Mouse (Mus musculus) lung, embryonic 14.5 days (tissue): ENCODE data around the gene Hivep3. TPM values are rescaled to one million over a fixed set of nuclear protein-coding genes. Genes with fewer than 3 reads are reported as not detected.

Experiments
- ATAC-seq: fragments of 200-750 bp; cut with Nextera tagmentation; 2 replicates; pipeline ENCODE4 v1.8.0; 2017; ENCODE audit warnings: mild to moderate bottlenecking, moderate TSS enrichment, moderate library complexity; ENCODE audit not compliant: insufficient read depth
- DNase-seq: peaks from one replicate; pipeline ENCODE4 v3.0.0-alpha.2; 2015
- H3K27ac ChIP-seq: fragments of 300-500 bp; sonication (generic); 2 replicates; pipeline ENCODE4 v1.5.1; 2014; ENCODE audit warnings: low read depth, mild to moderate bottlenecking, moderate library complexity
- H3K27me3 ChIP-seq: fragments of 300-500 bp; sonication (generic); 2 replicates; pipeline ENCODE4 v1.6.1; 2014; ENCODE audit warnings: low read length, control low read depth; ENCODE audit not compliant: insufficient read depth
- H3K36me3 ChIP-seq: fragments of 300-500 bp; sonication (generic); 2 replicates; pipeline ENCODE4 v1.6.1; 2014; ENCODE audit warnings: control low read depth; ENCODE audit not compliant: insufficient read depth
- H3K4me1 ChIP-seq: fragments of 300-500 bp; sonication (generic); 2 replicates; pipeline ENCODE4 v1.6.1; 2014; ENCODE audit warnings: antibody characterized with exemption, control low read depth; ENCODE audit not compliant: insufficient read depth
- H3K4me2 ChIP-seq: fragments of 300-500 bp; sonication (generic); 2 replicates; pipeline ENCODE4 v1.6.1; 2014; ENCODE audit warnings: mild to moderate bottlenecking
- H3K4me3 ChIP-seq: fragments of 300-500 bp; sonication (generic); 2 replicates; pipeline ENCODE4 v1.5.1; 2014; ENCODE audit warnings: low read depth, low read length
- H3K9ac ChIP-seq: fragments of 300-500 bp; sonication (generic); 2 replicates; pipeline ENCODE4 v1.6.1; 2014
- H3K9me3 ChIP-seq: fragments of 300-500 bp; sonication (generic); 2 replicates; pipeline ENCODE4 v1.6.1; 2016; ENCODE audit warnings: low read depth, low read length, control low read depth
- CTCF ChIP-seq: IDR thresholded peaks from 2 replicates; pipeline ENCODE4 v1.5.1; 2016; ENCODE audit warnings: antibody characterized with exemption, low read depth
- WGBS: fragments of 180-500 bp; shearing (Covaris S2); extraction: QIAGEN DNeasy Blood & Tissue Kit; methylation state at CpG from one replicate; pipeline ENCODE4 v1.1.7; 2014; 5-methylcytosine and 5-hydroxymethylcytosine counted together
- polyA plus RNA-seq: library from polyadenylated mRNA; unstranded; fragments of >200 nt; fragmentation: Nextera tagmentation; extraction: Ambion mirVana; gene quantifications from 2 replicates; pipeline ENCODE4 v1.2.1, GENCODE M21; 2014

The Hivep3 gene
- polyA plus RNA-seq, 1 experiment from 2014 or later: 22.0 TPM

GRCm38 (mm10) chr4:119710208-119710607, 23.4 kb upstream of the Hivep3 start:
- H3K9ac ChIP-seq: no peak overlapping the region
- H3K36me3 ChIP-seq: no peaks in the 10 kb centered on the region
- no peaks in the 10 kb centered on the region for H3K27me3 ChIP-seq
- DNase-seq (no peak), ATAC-seq (no peak)
- H3K9me3 ChIP-seq: no peaks in the 10 kb centered on the region
- H3K4me2 ChIP-seq: no peak overlapping the region
- 58% methylated on average over 4 of the region's 4 CpGs for WGBS
- no peak for TF ChIP-seq CTCF
- no peaks in the 10 kb centered on the region for H3K4me1 ChIP-seq
- H3K4me3 ChIP-seq: no peak overlapping the region
- H3K27ac ChIP-seq: no peak overlapping the region

GRCm38 (mm10) chr4:119717443-119717842, 16.1 kb upstream of the Hivep3 start:
- Histone ChIP-seq H3K9ac (no peak overlapping the region), H3K4me3 (no peak overlapping the region), H3K9me3 (no peaks in the 10 kb centered on the region), H3K27ac (no peak overlapping the region), H3K4me2 (no peak overlapping the region), H3K27me3 (no peaks in the 10 kb centered on the region), H3K36me3 (no peaks in the 10 kb centered on the region), H3K4me1 (no peaks in the 10 kb centered on the region)
- ATAC-seq (no peak), DNase-seq (no peak)
- TF ChIP-seq CTCF: no peak
- WGBS: 79% methylated on average over 11 of the region's 11 CpGs

GRCm38 (mm10) chr4:119721531-119721930, 12.1 kb upstream of the Hivep3 start:
- no peak overlapping the region for H3K9ac ChIP-seq
- H3K27me3 ChIP-seq: no peaks in the 10 kb centered on the region
- no peak for ATAC-seq
- H3K4me3 ChIP-seq: no peak overlapping the region
- no peaks in the 10 kb centered on the region for H3K9me3 ChIP-seq
- 60% methylated on average over 3 of the region's 3 CpGs for WGBS
- DNase-seq: no peak
- H3K4me2 ChIP-seq: no peak overlapping the region
- H3K27ac ChIP-seq: no peak overlapping the region
- H3K4me1 ChIP-seq: no peaks in the 10 kb centered on the region
- H3K36me3 ChIP-seq: no peaks in the 10 kb centered on the region
- TF ChIP-seq CTCF: no peak

- Histone ChIP-seq H3K27me3 (no peaks in the 10 kb centered on the region), H3K36me3 (no peaks in the 10 kb centered on the region), H3K4me2 (no peak overlapping the region), H3K9me3 (no peaks in the 10 kb centered on the region), H3K4me3 (no peak overlapping the region), H3K27ac (no peak overlapping the region), H3K4me1 (no peaks in the 10 kb centered on the region), H3K9ac (no peak overlapping the region)
- 37% methylated on average over 5 of the region's 5 CpGs for WGBS
- no peak for TF ChIP-seq CTCF
- DNase-seq (no peak), ATAC-seq (no peak)
Observed at GRCm38 (mm10) chr4:119726074-119726473, 7.5 kb upstream of the Hivep3 start.

- DNase-seq: no peak
- no peak for TF ChIP-seq CTCF
Observed at GRCm38 (mm10) chr4:119727871-119728270, 5.7 kb upstream of the Hivep3 start.

GRCm38 (mm10) chr4:119733942-119734341, 358 bp downstream of the Hivep3 start:
- H3K27ac ChIP-seq: no peak overlapping the region
- TF ChIP-seq CTCF: no peak
- WGBS: 1% methylated on average over 44 of the region's 44 CpGs
- H3K27me3 ChIP-seq: no peaks in the 10 kb centered on the region; the same call in 1 of the 2 replicates
- DNase-seq: peak; percentile 59
- ATAC-seq: peak; percentile 57
- peak overlapping the region; percentile 84 for H3K4me3 ChIP-seq
- peak overlapping the region; percentile 57 for H3K9ac ChIP-seq
- H3K4me1 ChIP-seq: no peaks in the 10 kb centered on the region
- H3K4me2 ChIP-seq: peak overlapping the region; percentile 91
- H3K9me3 ChIP-seq: no peaks in the 10 kb centered on the region
- H3K36me3 ChIP-seq: no peaks in the 10 kb centered on the region

More at GRCm38 (mm10) chr4:119727871-119728270, 5.7 kb upstream of the Hivep3 start:
- WGBS: 79% methylated on average over 2 of the region's 2 CpGs
- no peak for ATAC-seq
- Histone ChIP-seq H3K9ac (no peak overlapping the region), H3K36me3 (no peaks in the 10 kb centered on the region), H3K4me3 (no peak overlapping the region), H3K4me2 (no peak overlapping the region), H3K27ac (no peak overlapping the region), H3K27me3 (no peaks in the 10 kb centered on the region), H3K9me3 (no peaks in the 10 kb centered on the region), H3K4me1 (no peaks in the 10 kb centered on the region)

- H3K27me3 ChIP-seq: no peaks in the 10 kb centered on the region; the same call in 1 of the 2 replicates
- peak overlapping the region; percentile 84 for H3K4me3 ChIP-seq
- no peak overlapping the region for H3K27ac ChIP-seq
- peak overlapping the region; percentile 91 for H3K4me2 ChIP-seq
- 11% methylated on average over 4 of the region's 4 CpGs for WGBS
- no peaks in the 10 kb centered on the region for H3K36me3 ChIP-seq
- no peaks in the 10 kb centered on the region for H3K9me3 ChIP-seq
- no peak for ATAC-seq
- DNase-seq: peak; percentile 16
- no peak for TF ChIP-seq CTCF
- no peaks in the 10 kb centered on the region for H3K4me1 ChIP-seq
- peak overlapping the region; percentile 57 for H3K9ac ChIP-seq
Observed at GRCm38 (mm10) chr4:119734352-119734751, 768 bp downstream of the Hivep3 start.

GRCm38 (mm10) chr4:119738641-119739040, 5.1 kb downstream of the Hivep3 start:
- Histone ChIP-seq H3K36me3 (no peaks in the 10 kb centered on the region), H3K4me2 (no peak overlapping the region), H3K27me3 (no peaks in the 10 kb centered on the region; the same call in 1 of the 2 replicates), H3K27ac (no peak overlapping the region), H3K4me1 (no peaks in the 10 kb centered on the region), H3K9ac (no peak overlapping the region), H3K4me3 (no peak overlapping the region), H3K9me3 (no peaks in the 10 kb centered on the region)
- DNase-seq: peak; percentile 70
- TF ChIP-seq CTCF: no peak
- no peak for ATAC-seq
- WGBS: 16% methylated on average over 4 of the region's 4 CpGs
